Mouse (Mus musculus): Measurements from ENCODE around the gene Wdr89. TPM values are rescaled to one million over a fixed set of nuclear protein-coding genes. Genes with fewer than 3 reads are reported as not detected.

Gene Wdr89
- polyA plus RNA-seq, 1 experiment from 2014 or later, result 8.4 TPM

DNA sequence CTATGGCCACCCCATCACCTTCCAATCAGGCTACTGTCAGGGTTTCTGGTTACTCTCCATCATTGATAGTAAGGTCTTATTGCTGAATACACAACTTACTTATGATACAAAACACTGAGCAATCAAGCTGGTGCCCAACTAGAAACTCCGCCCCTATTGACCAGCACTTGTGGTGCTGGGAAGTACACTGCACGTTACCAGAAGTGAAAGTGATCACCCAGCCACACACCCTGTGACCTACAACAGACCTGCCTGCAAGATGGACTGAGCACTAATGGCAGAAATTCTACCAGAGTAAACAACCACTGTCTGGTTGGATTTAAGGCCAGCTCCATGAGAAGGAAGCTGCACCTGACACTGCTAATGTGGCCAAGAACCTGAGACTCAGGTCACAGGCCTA is 31.0 kb downstream of the Wdr89 start:
- Histone ChIP-seq H3K27ac (replicated peaks) (no peak overlapping the region), H3K4me2 (replicated peaks) (no peak overlapping the region), H3K4me1 (no peaks in the 10 kb centered on the region), H3K27me3 (no peaks in the 10 kb centered on the region), H3K9me3 (no peaks in the 10 kb centered on the region), H3K9ac (replicated peaks) (no peak overlapping the region), H3K4me3 (no peak overlapping the region), H3K36me3 (no peaks in the 10 kb centered on the region)
- 95% methylated on average over 2 of the region's 2 CpGs for WGBS
- ATAC-seq (ENCODE audit: low FRiP score, low read depth), result no peak

DNA sequence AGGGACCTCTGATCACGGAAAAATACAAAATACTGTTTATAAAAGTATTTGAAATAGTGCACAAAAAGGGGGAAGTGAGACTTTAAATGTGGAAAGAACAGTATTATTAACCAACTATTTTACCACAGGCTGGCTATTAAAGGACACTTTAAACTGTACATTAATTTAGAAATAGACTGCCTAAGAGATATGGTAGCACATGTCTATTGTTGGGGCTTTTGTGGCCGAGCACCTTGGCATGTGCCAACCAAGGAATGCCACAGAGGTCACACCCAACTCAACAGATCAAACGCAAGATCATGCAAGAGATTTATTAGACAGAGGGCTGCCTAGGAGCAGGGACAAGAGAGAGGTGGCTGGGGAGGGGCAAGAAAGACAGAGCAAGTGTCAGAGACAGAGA is 32.2 kb downstream of the Wdr89 start:
- H3K36me3 ChIP-seq, result peaks cover 3% of the 10 kb centered on the region
- no peak overlapping the region for H3K4me2 ChIP-seq (replicated peaks)
- no peaks in the 10 kb centered on the region for H3K9me3 ChIP-seq
- ATAC-seq (ENCODE audit: low FRiP score, low read depth), result no peak
- no peak overlapping the region for H3K9ac ChIP-seq (replicated peaks)
- 92% methylated on average over 3 of the region's 3 CpGs for WGBS
- no peak overlapping the region for H3K4me3 ChIP-seq
- H3K27ac ChIP-seq (replicated peaks), result no peak overlapping the region
- no peaks in the 10 kb centered on the region for H3K4me1 ChIP-seq
- no peaks in the 10 kb centered on the region for H3K27me3 ChIP-seq

DNA sequence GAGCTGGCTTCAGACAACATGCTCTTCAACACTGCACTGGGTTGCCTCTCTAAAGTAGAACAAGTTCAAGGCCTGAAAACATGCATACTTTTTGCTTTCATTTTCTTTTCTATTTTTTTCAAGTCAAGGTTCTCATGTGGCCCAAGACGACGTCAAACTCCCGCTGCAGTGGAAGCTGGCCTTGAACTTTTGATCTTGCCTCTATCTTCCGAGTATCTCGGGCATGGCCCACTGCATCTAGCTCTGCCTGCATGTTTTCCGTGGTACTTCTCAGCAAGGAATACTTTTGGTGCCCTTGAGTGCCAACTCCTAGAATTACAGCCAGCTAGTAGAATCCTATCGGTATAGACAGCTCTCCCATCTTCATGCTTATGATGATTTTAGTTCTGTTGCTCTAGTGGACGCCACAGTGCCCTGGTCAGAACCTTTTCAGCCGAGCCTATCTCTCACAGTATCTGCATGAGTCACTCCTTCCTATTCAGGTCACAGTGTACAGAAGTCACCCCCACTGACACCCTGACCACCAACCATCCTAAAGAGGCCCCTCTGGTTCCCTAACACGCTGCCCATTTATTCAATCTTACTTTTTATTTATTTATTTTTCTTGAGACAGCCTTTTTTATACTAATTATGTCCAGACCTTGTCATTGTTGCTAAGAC is 33.4 kb downstream of the Wdr89 start:
- Histone ChIP-seq H3K36me3 (peaks cover 7% of the 10 kb centered on the region), H3K9ac (replicated peaks) (no peak overlapping the region), H3K4me2 (replicated peaks) (no peak overlapping the region), H3K9me3 (no peaks in the 10 kb centered on the region), H3K27ac (replicated peaks) (no peak overlapping the region), H3K4me3 (no peak overlapping the region), H3K27me3 (no peaks in the 10 kb centered on the region), H3K4me1 (no peaks in the 10 kb centered on the region)
- no peak for ATAC-seq (ENCODE audit: low FRiP score, low read depth)
- WGBS, result 90% methylated on average over 10 of the region's 10 CpGs

DNA sequence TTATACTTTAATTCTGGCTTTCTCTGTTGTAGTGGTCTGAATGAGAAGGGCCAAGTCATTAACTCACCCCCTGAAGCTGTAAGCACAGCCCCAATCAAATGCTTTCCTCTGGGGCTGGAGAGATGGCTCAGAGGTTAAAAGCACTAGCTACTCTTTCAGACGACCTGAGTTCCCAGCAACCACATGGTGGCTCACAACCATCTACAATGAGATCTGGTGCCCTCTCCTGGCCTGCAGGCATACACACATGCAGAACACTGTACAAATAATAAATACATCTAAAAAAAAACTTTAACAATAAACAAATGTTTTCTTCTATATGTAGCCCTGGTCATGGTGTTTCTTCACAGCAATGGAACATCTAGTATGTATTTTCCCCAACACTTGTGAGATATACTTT is 39.7 kb downstream of the Wdr89 start:
- H3K36me3 ChIP-seq, result peaks cover 7% of the 10 kb centered on the region
- H3K4me2 ChIP-seq (replicated peaks), result no peak overlapping the region
- no peaks in the 10 kb centered on the region for H3K9me3 ChIP-seq
- ATAC-seq (ENCODE audit: low FRiP score, low read depth), result no peak
- H3K4me3 ChIP-seq, result no peak overlapping the region
- 64% methylated on average over 1 of the region's 1 CpGs for WGBS
- H3K9ac ChIP-seq (replicated peaks), result no peak overlapping the region
- no peaks in the 10 kb centered on the region for H3K27me3 ChIP-seq
- H3K4me1 ChIP-seq, result no peaks in the 10 kb centered on the region
- no peak overlapping the region for H3K27ac ChIP-seq (replicated peaks)

DNA sequence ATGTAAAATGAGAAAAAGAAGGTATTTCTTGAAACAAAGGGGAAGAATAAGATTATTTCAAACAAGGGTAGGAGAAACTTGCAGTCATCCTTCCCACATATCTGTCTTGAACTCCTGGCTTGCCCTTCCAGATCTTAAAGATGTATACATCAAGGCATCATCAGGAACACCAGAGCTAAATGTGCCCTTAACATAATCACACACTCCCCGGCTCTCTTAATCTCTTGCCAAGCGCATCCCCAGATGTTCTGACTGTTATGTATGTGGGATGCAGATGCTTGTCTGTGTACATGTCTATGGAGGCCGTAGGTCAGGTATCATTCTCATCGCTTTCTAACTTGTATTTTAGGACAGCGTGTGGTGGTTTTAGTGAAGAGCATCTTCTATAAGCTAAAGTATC is 46.0 kb downstream of the Wdr89 start:
- Histone ChIP-seq H3K9ac (replicated peaks) (no peak overlapping the region), H3K4me3 (no peak overlapping the region), H3K27ac (replicated peaks) (no peak overlapping the region), H3K27me3 (no peaks in the 10 kb centered on the region), H3K36me3 (no peaks in the 10 kb centered on the region), H3K4me1 (no peaks in the 10 kb centered on the region), H3K9me3 (peaks cover 5% of the 10 kb centered on the region; the same call in 1 of the 2 replicates), H3K4me2 (replicated peaks) (no peak overlapping the region)
- WGBS, result 92% methylated on average over 5 of the region's 5 CpGs
- no peak for ATAC-seq (ENCODE audit: low FRiP score, low read depth)

DNA sequence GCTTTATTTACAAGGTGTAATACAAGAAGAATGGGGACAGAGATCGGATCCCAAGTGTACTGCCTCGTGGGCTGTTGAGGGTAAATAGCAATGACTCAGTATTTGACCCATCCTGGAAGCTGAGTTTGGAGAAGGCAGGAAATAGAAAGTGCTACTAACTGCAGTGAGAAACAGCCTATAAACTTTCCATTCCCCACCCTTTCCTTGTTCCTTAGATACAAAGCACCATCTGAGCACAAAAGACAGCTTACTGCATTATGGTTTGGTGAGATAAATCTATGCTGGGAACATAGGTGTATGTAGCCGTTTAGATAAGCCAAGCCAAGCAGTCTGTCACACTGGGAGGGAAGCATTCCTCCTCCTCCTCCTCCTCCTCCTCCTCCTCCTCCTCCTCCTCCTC is 46.5 kb downstream of the Wdr89 start:
- no peak overlapping the region for H3K4me2 ChIP-seq (replicated peaks)
- H3K36me3 ChIP-seq, result no peaks in the 10 kb centered on the region
- peaks cover 5% of the 10 kb centered on the region; the same call in 1 of the 2 replicates for H3K9me3 ChIP-seq
- no peak for ATAC-seq (ENCODE audit: low FRiP score, low read depth)
- WGBS, result 89% methylated on average over 3 of the region's 3 CpGs
- no peak overlapping the region for H3K9ac ChIP-seq (replicated peaks)
- H3K4me3 ChIP-seq, result no peak overlapping the region
- no peaks in the 10 kb centered on the region for H3K27me3 ChIP-seq
- H3K27ac ChIP-seq (replicated peaks), result no peak overlapping the region
- H3K4me1 ChIP-seq, result no peaks in the 10 kb centered on the region

DNA sequence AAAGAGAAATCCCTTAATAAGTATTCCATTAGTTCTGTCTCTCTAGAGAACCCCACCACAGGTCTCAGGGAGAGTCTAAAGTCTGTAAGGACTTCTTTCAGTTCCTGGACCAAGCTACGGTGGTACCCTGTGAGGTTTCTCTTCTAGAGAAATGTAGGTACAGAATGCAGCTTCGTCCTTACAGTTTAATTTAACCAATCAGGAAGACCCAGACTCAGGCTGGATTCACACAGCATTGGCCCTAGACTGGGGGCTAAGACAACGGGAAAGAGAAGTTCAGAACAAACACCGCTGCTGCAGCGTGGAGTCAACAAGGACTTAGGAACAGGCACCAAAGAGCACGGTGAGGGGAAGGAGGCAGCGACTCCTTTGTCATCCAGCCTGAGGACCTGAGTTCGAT is 52.5 kb downstream of the Wdr89 start:
- ATAC-seq (ENCODE audit: low FRiP score, low read depth), result no peak
- H3K4me3 ChIP-seq, result no peak overlapping the region
- no peaks in the 10 kb centered on the region for H3K27me3 ChIP-seq
- 61% methylated on average over 8 of the region's 8 CpGs for WGBS
- no peak overlapping the region for H3K27ac ChIP-seq (replicated peaks)
- H3K4me2 ChIP-seq (replicated peaks), result no peak overlapping the region
- H3K4me1 ChIP-seq, result peaks cover 6% of the 10 kb centered on the region
- no peak overlapping the region for H3K9ac ChIP-seq (replicated peaks)
- peaks cover 3% of the 10 kb centered on the region; the same call in 1 of the 2 replicates for H3K9me3 ChIP-seq
- no peaks in the 10 kb centered on the region for H3K36me3 ChIP-seq

DNA sequence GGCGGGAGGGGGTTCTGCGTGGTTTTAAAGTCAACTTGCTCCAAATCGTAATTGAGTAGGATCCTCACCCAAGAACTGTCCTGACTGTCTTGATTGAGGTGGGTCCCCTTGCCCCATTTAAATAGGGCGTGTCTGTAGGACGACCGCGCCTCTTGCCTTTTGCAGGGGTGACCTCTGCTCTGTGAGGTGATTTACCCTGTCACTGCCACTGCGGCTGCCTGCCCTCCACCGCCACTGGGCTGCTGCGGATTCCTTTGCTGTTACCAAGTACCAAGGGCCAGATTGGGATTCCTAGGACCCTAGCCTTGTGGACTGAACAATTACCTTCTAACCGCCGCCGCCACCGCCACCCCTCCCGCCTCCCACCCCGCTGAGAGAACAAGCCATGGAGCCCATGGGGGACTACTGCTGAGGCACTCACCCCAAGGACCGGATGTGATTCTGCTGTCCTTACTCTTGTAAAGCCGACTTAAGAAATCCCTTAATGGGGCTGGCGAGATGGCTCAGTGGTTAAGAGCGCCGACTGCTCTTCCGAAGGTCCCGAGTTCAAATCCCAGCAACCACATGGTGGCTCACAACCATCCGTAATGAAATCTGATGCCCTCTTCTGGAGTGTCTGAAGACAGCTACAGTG is 53.1 kb downstream of the Wdr89 start:
- no peak overlapping the region for H3K27ac ChIP-seq (replicated peaks)
- H3K9me3 ChIP-seq, result no peaks in the 10 kb centered on the region
- H3K4me3 ChIP-seq, result 0 out of 2 replicates have a peak overlapping the region, but pooled peaks have one; percentile 7

DNA sequence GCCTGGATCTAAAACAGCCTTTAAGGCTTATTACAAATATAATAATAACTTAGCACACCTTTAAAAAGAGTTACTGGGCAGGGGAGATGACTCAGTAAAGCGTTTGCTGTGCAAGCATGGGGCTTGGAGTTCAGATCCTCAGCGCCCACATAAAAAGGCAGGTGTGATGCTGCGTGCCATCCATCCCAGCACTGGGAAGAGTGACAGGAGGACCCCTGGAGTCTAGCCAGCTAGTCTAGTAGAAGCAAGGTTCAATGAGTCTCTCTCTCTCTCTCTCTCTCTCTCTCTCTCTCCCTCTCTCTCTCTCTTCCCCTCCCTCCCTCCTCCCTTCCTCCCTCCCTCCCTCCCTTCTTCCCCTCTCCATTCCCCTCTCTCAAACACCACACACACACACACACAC is 53.8 kb downstream of the Wdr89 start:
- H3K9me3 ChIP-seq, result no peaks in the 10 kb centered on the region
- H3K4me3 ChIP-seq, result no peak overlapping the region
- no peak overlapping the region for H3K9ac ChIP-seq (replicated peaks)
- H3K4me2 ChIP-seq (replicated peaks), result no peak overlapping the region
- no peak for ATAC-seq (ENCODE audit: low FRiP score, low read depth)
- no peaks in the 10 kb centered on the region for H3K27me3 ChIP-seq
- WGBS, result 52% methylated on average over 3 of the region's 3 CpGs
- peaks cover 6% of the 10 kb centered on the region for H3K4me1 ChIP-seq
- H3K36me3 ChIP-seq, result no peaks in the 10 kb centered on the region
- no peak overlapping the region for H3K27ac ChIP-seq (replicated peaks)

More for the DNA sequence above, 53.1 kb downstream of the Wdr89 start:
- H3K36me3 ChIP-seq, result no peaks in the 10 kb centered on the region
- peaks cover 6% of the 10 kb centered on the region for H3K4me1 ChIP-seq
- peak overlapping the region; percentile 29 for H3K4me2 ChIP-seq (replicated peaks)
- H3K9ac ChIP-seq (replicated peaks), result no peak overlapping the region
- no peaks in the 10 kb centered on the region for H3K27me3 ChIP-seq
- WGBS, result 8% methylated on average over 24 of the region's 24 CpGs
- ATAC-seq (ENCODE audit: low FRiP score, low read depth), result no peak

DNA sequence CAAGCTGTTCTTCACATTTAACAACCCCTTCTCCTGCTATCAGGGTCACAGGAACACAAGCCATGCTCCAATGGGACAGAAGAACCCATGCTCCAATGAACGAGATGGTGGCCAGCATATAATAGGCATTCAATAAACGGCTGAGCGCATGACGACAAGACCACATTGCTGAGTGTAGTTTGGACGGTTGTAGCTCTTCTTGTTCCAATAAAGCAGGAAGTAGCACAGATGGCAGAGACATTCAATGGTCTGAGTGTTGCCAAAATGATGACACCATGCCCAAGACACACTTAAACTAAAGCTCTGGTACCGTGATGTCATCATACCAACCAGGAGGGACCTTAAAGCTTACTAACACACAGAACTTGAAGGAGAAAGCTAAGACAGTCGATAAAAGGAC is 56.6 kb downstream of the Wdr89 start:
- 87% methylated on average over 7 of the region's 7 CpGs for WGBS
- H3K4me3 ChIP-seq, result no peak overlapping the region

DNA sequence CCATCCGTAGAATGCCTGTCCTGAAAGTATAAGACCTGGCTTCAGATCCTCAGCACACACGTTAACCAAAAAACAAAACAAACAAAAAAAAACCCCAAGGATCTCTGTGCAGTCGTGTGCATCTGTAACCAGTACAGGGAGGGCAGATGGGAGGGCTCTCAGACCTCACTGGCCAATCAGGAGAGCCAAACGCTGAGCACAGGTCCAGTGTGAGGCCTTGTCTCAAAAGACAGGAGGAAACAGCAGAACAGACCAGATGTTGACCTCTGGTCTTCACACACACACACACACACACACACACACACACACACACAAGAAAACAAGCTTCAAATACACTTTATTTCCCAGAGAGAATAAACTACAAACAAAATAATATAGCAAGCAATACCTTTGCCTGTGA is 69.8 kb downstream of the Wdr89 start:
- Histone ChIP-seq H3K27ac (replicated peaks) (no peak overlapping the region), H3K4me1 (peaks cover 5% of the 10 kb centered on the region), H3K4me2 (replicated peaks) (no peak overlapping the region), H3K27me3 (no peaks in the 10 kb centered on the region), H3K9ac (replicated peaks) (no peak overlapping the region), H3K4me3 (no peak overlapping the region), H3K36me3 (no peaks in the 10 kb centered on the region), H3K9me3 (no peaks in the 10 kb centered on the region)
- WGBS, result 12% methylated on average over 4 of the region's 4 CpGs
- no peak for ATAC-seq (ENCODE audit: low FRiP score, low read depth)

More for the DNA sequence above, 56.6 kb downstream of the Wdr89 start:
- H3K27ac ChIP-seq (replicated peaks), result no peak overlapping the region
- no peak for ATAC-seq (ENCODE audit: low FRiP score, low read depth)
- no peaks in the 10 kb centered on the region for H3K27me3 ChIP-seq
- no peaks in the 10 kb centered on the region for H3K9me3 ChIP-seq
- H3K36me3 ChIP-seq, result no peaks in the 10 kb centered on the region
- H3K4me2 ChIP-seq (replicated peaks), result no peak overlapping the region
- peaks cover 6% of the 10 kb centered on the region for H3K4me1 ChIP-seq
- H3K9ac ChIP-seq (replicated peaks), result no peak overlapping the region

DNA sequence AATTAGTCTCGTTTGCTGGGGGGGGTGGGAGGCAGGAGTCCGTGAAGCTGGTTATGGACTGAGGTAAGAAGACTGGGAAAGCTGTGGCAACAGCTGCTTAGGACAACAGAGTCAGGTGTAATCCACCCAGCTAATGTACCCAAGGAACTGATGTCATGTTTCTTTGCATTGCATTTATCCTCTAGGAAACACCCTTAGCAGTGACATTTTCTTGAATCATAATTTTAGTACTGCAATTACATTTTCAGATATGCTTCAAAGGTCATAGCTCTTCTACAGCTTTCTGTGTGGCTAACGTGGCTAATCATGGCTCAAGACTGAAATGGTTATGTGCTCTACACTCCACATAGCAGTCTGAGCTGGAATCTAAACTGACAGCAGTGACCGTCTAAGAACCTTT is 70.3 kb downstream of the Wdr89 start:
- H3K4me2 ChIP-seq (replicated peaks), result no peak overlapping the region
- H3K36me3 ChIP-seq, result no peaks in the 10 kb centered on the region
- ATAC-seq (ENCODE audit: low FRiP score, low read depth), result no peak
- peaks cover 10% of the 10 kb centered on the region for H3K4me1 ChIP-seq
- H3K9ac ChIP-seq (replicated peaks), result no peak overlapping the region
- H3K27ac ChIP-seq (replicated peaks), result no peak overlapping the region
- H3K9me3 ChIP-seq, result no peaks in the 10 kb centered on the region
- WGBS, result 65% methylated on average over 4 of the region's 4 CpGs
- no peak overlapping the region for H3K4me3 ChIP-seq
- no peaks in the 10 kb centered on the region for H3K27me3 ChIP-seq

All from midbrain, embryonic 12.5 days (tissue).